Mouse (Mus musculus) heart, adult 2 months (tissue): ENCODE data around the gene Psmc1.

Source experiments
- CTCF ChIP-seq: fragments of 200-600 bp; IDR thresholded peaks from 2 replicates; pipeline ENCODE4 v1.8.1; 2022; ENCODE audit warnings: antibody characterized with exemption, mild to moderate bottlenecking, moderate library complexity
- POLR2A ChIP-seq: fragments of 200-500 bp; IDR thresholded peaks from 2 replicates; pipeline ENCODE4 v1.6.1; 2011; ENCODE audit warnings: mild to moderate bottlenecking, low read depth, low read length, control low read depth; ENCODE audit not compliant: insufficient read depth

- no peak for TF ChIP-seq CTCF
- no peak for TF ChIP-seq POLR2A
Measured at GRCm38 (mm10) chr12:100166939-100167338, 57.0 kb downstream of the Psmc1 start.
